Mouse (Mus musculus) T-helper 1 cell (primary cell): ENCODE measurements at regions not wholly inside any gene's neighbourhood (a gene's known extent, or its start where the extent isn't known, plus 50 kb on each side); places are given as distances from the start of the nearest gene placed in this dataset.

Experiments used
- in situ Hi-C: fragments of 300-600 bp; cut with MboI, MseI; formaldehyde crosslinking; loops from one replicate; pipeline ENCODE4 v1.15.1; 2025; ENCODE audit warnings: high pct_unique_total_duplicates

DNA sequence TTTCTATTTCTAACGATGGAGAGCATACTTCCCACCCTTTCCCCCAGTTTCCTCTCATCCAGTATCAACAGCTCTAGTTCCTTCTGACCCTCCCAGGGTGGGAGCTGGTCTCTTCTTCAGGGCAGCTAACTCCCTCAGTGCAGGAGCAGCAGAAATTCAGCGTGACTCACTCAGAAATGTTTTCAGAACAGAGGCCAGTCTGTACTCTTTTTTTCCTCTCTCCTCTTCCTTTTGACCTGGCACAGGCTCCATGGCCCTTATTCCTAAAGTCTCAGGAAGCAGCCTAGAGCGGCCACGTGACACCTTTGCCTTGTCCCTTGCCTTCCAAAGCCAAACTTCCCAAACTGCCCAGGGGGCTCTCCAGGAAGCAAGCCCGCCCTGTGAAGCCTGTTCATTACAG is 55.4 kb downstream of the Pja1 start:
- in situ Hi-C loops: no loop called here

DNA sequence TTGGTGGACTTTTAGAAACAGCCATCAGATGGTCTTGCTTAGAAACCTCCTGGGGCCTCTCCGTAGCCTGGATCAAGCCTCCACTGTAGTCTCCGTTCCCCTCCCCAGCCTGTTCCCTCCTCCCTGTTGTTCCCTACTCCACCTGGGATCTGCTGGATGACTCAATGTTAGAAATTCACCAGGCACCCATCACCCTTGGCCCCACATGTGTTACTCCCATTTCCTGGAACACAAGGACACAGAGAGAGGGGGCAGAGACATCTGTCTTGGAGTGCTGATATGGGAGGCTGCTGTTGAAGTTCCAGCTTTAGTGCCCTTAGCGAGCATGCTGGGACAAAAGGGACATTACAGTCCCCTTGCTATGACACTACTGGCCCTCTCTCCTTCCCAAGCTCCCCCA is 60.1 kb downstream of the Pja1 start:
- in situ Hi-C loops: no loop called here

DNA sequence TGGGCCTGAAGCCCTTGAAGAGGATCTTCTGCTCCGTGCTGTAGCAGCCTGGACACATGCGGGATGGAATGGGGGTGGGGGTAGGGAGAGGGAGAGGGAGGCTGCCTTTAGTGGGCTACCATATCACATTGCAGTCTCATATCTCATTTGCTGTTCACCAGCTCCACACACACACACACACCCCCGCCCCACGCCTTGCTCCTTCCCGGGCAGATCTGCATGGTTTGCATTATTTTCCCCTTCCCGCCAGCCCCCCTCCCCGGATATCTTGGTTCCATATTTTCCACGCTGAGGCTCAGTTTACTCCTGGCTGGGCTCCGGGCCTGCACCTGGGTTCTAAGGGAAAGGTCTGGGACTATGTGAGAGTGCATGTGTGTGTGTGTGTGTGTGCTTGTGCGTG is 61.2 kb downstream of the Pja1 start:
- in situ Hi-C loops: no loop called here

DNA sequence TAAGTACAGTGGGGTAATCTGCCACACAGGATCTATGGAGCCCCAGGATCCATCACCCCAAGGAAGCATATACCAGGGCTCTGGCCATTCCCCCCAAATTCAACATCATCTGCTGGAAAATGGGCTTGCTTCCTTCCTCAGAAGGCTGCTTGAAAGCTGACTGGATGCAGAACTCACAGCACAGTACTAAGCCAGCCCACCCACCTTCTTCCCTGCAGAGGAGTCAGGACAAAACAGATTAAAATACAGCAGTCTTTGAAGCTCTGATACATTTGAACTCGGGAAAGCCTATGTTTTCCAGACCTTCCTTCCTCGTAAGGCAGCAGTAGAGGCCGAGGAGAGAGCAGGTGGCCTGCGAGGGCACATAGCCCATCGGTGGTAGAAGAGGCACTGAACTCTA is 61.7 kb downstream of the Pja1 start:
- in situ Hi-C loops: no loop called here

DNA sequence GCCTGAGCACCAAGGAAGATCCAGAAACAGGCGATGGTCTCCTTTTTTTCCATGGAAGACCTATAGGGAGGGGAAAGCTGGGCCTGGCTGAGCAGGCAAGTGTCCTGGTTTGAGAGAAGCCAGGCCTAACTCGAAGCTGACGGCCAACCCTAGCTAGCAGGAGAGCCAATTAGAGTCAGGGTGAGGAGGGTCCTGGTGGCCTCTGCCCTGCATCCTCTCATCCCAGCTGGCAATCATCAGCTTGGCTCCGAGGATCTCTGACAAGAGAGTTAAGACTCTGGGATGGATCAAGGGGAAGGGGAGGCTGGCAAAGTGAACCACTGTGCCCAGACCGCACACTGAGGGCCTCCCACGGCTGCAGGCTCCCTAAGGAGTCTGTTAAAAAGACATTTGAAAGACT is 62.3 kb downstream of the Pja1 start:
- in situ Hi-C loops: no loop called here

DNA sequence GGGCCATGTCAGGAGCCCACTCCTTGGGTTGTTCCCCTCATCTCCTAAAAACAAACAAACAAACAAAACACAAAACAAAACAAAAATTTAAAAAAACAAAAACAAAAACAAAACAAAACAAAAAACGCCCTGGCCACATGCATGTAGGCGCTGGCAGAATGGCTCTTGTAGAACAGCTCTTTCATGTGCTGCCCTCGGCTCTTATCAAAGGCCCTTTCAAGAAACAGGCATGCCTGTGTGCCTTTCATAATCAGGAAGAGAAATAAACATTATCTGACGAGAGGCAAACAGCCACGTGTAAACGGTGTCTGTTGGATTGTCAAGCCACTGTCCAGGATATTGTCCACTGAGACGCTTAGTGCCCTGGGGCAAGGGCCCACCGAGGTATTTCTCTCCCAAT is 65.2 kb downstream of the Pja1 start:
- in situ Hi-C loops: no loop called here

DNA sequence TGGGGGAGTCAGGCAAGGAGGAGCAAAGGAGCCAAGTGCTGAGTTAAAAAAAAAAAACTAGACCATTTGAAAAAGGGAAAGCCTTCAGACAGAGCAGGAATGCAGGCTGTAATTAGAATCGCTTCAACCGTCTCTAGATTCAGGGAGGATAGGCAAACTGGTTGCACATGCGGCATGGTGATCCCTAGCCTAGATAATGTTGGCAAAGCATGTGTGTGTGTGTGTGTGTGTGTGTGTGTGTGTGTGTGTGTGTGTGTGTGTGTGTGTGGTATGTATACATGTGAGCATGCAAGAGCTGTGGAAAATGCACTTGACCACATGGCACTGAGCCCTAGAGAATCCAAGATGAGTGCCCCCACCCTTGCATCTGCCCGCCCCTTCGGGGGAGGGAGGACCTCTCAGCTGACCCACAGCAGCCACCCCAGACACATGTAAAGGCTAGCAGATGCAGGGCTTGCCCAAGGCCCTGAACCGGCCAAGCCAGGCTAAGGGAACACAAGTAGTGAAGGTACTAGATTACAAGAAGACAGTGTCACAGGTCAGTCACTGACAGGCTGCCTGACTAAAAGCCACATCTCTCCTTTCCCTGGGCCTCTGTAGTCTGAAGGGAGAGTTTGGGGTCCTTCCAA is 67.4 kb downstream of the Pja1 start:
- in situ Hi-C loops: no loop called here

DNA sequence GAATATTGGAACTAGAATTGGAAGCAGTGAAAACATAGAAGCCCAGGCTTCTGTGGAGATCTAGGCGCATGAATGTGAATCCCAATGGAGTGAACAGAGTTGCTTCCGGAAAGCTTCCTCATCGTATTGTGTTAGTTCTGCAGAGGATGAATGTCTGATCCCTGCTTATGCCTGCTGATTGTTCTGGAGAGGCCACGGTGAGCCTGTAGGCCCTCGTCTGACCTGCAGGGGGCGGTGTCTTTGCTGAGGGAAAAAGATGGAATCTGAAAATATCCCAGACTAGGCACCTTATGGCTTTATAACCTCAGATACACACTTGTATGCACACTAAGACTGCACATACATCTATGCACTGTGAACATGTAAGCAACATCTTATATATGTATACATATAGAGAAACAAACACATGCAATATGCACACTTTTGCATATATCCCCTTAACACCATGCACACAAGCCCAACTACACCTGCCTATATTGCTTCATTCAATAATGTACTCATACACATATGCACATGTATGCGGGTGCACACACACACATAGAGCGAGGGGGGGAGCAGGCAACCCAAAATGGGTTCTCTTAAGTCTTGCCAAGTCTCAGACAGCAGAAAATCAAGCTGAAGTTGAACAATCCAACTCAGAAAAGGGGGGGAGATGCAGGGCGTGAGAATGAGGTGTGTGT is 68.1 kb downstream of the Pja1 start:
- in situ Hi-C loops: no loop called here

DNA sequence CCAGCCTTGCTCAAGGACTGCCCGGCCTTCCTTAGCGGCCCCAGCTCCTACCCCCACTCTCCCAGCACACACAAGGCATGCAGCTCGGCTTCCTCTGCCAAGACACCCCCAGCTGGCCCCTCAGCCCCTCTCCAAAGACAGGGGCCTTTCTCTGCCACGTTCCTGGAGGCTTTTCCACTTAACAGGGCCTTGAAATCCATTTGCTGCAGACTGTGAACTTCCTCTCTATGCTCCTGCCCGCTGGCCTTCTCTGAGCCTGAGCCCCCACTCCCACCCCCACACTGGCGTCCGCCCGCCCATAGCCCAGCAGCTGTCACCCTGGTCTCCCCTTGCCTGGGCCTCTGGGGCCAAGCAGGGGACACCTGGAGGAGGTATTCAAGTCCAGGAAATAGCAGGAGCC is 73.7 kb downstream of the Pja1 start:
- in situ Hi-C loops: no loop called here

DNA sequence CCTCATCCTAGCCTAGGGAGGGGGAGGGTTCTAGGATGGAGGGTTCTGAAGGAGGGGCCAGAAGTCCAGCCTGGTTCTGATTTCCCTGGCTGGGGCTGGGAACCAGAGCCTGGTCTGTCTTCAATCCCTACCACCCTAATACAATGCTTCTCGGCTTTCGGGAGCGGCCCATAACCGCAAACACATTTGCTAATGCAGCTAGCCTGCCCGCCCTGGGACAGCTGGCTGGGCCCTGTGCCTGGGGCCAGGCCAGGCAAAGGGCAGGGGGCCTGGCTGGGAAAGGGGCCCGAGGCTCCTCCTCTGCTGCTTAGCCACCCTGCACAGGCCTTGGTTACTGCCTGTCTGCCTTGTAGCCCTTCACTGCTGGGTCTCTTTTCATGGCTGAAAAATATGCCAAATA is 74.9 kb downstream of the Pja1 start:
- in situ Hi-C loops: no loop called here

DNA sequence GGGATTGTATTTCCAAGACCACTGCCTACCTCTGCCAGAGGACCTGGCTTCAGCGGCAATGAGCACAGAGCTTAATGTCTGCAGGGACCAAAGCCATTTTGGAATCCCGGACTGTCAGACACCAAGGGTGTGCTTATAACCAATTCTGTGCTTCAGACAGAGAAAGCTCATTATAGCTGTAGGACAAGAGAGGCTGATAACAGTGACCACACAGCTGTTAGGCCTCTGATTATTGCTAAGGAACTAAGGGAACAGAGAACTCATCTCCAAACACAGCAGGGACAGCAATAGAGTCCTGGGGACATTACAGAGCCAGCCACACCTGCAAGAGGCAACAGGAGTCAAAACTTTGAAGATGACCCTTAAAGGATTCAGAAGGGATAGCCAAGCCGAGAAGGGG is 76.0 kb downstream of the Pja1 start:
- in situ Hi-C loops: no loop called here

DNA sequence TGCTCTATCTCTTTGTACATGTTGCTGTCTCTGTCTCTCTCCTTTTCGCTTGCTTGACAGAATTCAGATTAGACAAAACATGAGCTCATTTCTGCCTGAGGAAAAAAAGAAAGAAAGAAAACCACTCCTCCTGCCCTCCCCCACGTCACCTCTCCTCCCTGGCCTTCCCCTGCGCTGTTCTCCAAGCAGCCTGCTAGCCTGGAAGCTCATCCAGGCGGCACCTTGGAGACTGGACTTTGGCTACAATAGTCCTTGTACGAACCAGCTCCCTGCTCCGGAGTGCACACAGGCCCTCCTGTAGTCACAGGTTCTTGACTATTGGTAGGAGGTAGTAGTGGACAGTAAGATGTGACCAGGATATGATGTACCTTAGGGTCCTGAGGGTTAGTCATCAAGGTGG is 79.4 kb downstream of the Pja1 start:
- in situ Hi-C loops: no loop called here

DNA sequence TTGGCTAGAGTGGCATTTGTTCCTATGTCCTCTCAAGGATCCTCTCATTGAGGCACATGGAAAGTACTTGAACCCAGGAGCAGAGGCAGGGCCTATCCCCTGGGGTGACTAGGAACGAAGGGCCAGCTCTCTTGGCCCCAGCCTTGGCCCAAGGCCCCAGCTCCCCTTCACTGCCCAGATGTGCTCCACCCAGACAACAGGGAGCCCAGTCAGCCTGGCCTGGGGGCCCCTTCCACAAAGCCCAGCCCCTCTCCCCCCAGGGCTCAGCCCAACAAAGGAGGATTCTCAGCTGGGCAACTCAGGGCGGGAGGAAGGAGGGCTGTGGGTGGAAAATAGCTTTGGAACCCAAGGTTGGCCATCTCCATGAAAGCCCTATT is 80.6 kb downstream of the Pja1 start:
- in situ Hi-C loops: no loop called here

DNA sequence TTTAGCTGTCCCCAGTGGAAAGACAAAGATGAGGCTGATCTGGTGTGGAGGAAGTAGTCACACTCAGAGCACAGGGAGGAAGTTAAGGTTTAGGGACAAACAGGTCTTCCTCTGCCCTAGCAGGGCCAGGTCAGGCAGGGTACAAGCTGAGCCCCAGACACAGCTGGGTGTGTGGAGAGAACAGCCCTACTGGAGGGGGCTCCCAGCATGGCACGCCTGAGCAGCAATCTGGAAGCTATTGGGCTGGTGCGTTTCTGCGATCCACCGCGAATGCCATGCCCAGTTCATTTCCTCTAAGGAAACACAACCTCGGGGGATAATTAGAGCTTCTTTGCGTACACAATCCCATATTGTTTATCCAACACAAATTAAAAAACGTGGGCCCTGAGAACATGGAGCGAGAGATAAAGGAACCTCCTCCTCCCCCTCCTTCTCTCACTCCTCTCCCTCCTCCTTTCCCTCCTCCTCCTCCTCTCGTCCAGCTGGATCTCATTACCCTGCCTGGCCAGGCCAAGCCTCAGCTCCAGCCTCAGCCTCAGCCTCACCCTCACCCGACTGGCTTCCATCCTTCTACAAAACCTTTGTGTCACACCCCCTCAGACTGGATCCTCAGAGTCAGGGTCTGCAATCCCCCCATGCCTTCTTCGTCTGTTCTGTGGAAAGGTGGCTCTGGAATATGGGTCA is 81.2 kb downstream of the Pja1 start:
- in situ Hi-C loops: no loop called here

DNA sequence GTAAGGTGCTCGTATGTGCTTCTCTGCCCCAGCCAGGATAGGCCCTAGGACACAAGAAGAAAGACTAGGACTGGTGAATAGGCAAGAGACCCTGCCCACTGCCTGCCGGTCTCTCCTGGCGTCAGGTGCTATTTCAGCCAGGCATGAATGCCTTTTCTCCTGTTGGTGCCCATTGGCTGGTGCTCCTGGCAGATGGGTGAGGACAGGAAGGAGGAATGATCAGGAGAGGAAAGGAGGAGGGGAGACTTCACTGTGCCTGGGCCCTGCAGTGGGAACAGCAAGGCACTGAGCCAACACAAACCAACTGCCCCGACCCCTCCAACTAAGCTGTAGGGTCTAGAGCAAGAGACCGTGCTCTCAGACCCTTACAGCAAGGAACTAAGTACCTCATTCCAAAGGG is 100.4 kb downstream of the Pja1 start:
- in situ Hi-C loops: no loop called here

DNA sequence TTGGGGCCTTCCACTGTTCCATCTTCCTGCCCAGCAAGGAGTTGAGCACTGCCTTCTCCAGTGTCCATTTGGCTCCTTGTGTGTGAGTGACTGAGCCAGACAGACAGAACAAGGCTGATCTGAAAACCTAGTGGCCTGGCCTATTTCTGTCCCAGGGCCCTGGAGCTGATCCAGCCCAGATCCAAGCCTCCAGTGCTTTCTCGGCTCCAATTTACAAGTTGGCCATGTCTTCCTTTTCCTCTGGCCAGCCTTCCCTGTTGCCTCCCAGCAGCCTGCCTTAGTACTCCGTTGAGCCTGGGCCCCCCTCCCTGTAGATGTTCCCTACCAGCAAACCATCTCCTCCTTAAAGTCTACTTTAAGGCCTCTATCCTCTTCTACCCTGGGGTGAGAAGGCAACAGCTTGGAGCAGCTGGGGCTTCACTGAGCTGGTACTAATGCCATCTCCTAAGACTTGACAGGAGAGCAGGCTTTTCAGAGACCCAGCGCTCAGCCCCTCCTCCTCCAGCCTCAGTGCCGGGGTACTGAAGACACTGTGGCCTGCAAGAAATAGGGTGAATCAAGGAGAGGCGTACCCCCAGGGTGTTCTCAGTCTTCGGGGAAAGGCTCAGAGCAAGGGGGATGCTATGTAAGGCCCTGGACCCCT is 101.7 kb downstream of the Pja1 start:
- in situ Hi-C loops: no loop called here

DNA sequence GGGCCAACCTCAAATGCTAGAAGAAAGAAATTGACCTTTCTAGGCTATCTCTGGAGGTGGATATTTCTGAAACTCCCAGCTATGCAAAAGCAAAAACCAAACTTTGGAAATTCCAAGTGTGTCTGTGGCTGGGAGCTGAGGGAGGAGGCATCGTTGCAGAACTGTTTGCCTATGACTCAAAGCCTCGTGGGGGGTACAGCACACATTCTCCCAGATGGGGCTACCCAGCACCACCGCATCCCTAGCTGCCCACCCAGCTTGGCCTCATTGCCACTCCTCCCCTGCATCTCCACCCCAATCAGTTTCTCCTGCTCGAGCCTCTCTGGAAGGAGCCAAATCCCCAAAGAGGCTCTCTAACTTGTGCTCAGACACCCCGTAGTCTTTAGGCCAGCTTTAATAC is 107.0 kb downstream of the Pja1 start:
- in situ Hi-C loops: no loop called here

DNA sequence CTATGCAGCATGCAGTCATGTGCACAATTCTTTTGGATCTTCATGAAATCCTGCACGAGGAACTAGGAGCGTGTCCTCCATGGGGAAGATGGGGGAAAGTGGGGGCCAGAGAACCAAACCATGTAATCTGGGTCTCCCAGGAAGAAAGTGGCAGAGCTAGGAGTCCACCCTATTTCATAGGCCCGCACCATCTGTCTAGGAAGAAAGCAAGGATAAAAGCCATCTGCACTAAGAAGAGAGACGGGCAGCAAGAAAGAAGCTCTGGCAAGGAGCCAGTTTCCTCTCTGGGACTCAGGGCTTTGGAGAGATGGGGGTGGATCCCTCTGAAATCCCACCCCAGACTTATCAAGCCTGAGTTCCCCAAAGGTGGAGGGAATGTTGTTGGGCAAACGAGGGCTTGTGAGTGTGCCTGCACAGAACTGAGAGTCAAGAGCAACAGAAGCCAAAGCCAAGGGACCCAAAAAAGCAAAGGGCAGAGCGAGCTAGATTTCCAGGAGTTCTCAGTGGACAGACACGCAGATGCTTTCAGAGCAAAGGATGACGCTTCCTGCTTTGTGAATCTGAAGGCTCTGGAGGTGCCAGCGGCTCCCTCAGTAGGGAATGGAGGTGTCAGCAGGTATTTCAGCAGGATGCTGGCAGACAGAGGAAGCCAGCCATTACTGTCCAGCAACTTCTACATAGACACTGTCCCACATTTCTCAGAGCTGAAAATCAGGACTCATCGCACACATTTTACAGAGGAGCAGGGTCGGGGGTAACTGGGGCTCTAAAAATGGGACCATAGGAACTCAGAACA is 110.8 kb downstream of the Pja1 start:
- in situ Hi-C loops: no loop called here

DNA sequence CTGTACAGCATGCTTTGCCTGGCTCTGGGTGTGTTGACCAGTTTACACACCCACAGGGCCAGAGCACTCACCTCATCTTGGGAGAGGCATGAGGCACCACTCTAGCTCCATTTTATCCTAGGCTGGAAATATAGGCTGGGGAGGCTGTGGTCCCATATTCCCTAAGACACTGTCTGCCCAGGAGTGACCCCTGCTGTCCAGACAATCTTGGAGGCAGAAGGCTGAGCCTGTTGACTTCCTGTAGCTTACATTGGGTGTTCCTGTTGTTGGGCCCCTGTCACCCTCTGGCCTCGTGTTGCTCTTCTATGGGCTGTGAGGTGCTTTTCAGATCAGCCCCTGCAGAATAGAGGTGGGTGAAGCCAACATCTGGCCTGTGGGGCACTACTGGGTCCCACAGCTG is 112.3 kb downstream of the Pja1 start:
- in situ Hi-C loops: no loop called here

DNA sequence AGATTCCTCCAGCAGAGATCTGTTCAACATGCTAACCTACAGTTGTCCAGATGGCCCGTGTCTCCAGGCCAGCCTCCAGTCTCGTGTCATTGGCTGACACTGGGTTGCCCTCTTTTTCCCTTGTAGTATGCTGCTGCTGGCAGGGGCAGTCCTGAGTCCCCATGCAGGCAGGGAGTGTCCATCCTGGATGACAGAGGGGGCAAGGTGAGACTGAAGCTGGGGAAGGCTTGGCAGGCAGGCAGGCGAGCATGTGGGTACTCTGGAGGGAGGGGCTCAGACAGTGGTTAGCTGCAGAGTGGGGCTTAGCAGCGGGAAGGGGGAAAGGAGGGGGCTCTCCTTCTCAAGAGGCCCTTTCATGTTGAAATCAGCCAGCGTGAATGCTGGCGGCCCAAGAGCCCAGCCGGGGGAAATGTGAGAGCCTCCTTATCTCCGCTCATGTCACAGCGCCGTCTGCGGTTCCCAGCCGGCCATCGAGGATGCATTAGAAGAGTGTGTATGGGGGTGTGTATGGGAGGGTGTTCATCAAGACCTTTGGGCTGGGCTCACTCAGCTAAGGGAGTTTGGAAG is 112.9 kb downstream of the Pja1 start:
- in situ Hi-C loops: no loop called here

DNA sequence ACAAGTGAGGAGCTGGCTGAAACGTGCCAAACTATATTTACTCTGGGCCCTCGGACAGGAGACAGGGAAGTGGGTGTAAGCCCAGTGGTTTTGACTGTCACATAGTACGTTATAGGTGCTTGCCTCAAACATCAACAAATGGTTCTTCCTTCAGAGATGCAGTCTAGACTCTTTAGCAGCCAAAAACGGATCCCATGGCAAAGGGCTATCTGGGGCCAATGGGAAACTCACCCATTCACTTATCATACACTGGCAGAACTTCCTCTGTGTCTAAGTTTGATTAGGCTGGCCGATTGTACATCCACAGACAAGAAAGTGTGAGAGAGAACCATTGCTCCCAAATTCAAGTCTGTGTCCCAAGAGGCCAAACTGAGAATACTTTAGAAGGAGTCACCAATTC is 115.9 kb downstream of the Pja1 start:
- in situ Hi-C loops: no loop called here

DNA sequence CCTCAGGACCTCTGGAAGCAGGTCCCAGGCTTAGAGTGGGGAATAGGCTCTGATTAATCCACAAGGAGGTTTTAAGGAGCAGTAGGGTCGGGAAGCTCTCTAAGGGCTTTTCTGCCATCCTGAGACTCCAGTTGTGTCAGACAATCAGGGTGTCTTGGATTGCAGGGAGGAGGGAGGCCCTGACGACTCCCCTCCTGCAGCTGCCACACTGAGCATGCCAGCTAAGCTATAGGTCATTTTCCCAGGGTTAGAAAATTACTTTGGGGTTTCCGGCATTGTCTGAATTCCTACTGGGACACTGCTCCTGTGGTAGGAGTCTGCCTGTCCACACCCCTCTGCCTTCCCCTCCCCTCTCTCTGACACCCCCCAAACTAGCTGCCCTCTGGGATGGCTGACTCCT is 120.8 kb downstream of the Pja1 start:
- in situ Hi-C loops: no loop called here
